Mouse (Mus musculus): Measurements from ENCODE around the gene Insyn1. TPM values are rescaled to one million over a fixed set of nuclear protein-coding genes. Genes with fewer than 3 reads are reported as not detected.

Insyn1 gene
- polyA plus RNA-seq, 1 experiment from 2014 or later = 1.8 TPM

- no peak overlapping the region for H3K27ac ChIP-seq (ENCODE audit: low read length)
- WGBS = 78% methylated on average over 11 of the region's 11 CpGs
- peaks cover 7% of the 10 kb centered on the region; the same call in 1 of the 2 replicates for H3K4me1 ChIP-seq (ENCODE audit: control insufficient read depth, insufficient read depth, low read length)
These were observed 58.4 kb downstream of the Insyn1 start for GRCm38 (mm10) chr9:58546630-58547360.

GRCm38 (mm10) chr9:58548897-58549296 is 60.5 kb downstream of the Insyn1 start:
- Histone ChIP-seq H3K4me3 (ENCODE audit: low read depth, low read length) (no peak overlapping the region), H3K4me2 (replicated peaks; ENCODE audit: low read depth, low read length) (no peak overlapping the region), H3K27ac (ENCODE audit: low read length) (no peak overlapping the region), H3K4me1 (ENCODE audit: control insufficient read depth, insufficient read depth, low read length) (peaks cover 14% of the 10 kb centered on the region), H3K9me3 (ENCODE audit: control insufficient read depth, low read depth, low read length) (no peaks in the 10 kb centered on the region), H3K27me3 (ENCODE audit: control insufficient read depth, insufficient read depth, low read length) (no peaks in the 10 kb centered on the region), H3K9ac (replicated peaks; ENCODE audit: low read depth, low read length) (no peak overlapping the region), H3K36me3 (ENCODE audit: control insufficient read depth, insufficient read depth, low read length) (no peaks in the 10 kb centered on the region)
- ATAC-seq (ENCODE audit: insufficient number of reproducible peaks, insufficient read depth, low FRiP score, low read depth) = no peak
- 60% methylated on average over 4 of the region's 4 CpGs for WGBS

More at GRCm38 (mm10) chr9:58546630-58547360, 58.4 kb downstream of the Insyn1 start:
- no peak overlapping the region for H3K4me2 ChIP-seq (replicated peaks; ENCODE audit: low read depth, low read length)
- H3K36me3 ChIP-seq (ENCODE audit: control insufficient read depth, insufficient read depth, low read length) = no peaks in the 10 kb centered on the region
- no peaks in the 10 kb centered on the region for H3K9me3 ChIP-seq (ENCODE audit: control insufficient read depth, low read depth, low read length)
- no peak for ATAC-seq (ENCODE audit: insufficient number of reproducible peaks, insufficient read depth, low FRiP score, low read depth)
- no peak overlapping the region for H3K4me3 ChIP-seq (ENCODE audit: low read depth, low read length)
- H3K9ac ChIP-seq (replicated peaks; ENCODE audit: low read depth, low read length) = no peak overlapping the region
- H3K27me3 ChIP-seq (ENCODE audit: control insufficient read depth, insufficient read depth, low read length) = no peaks in the 10 kb centered on the region

Other genes starting within 250 kb of the Insyn1 start
- 15.0 and 17.2 TPM in 2 replicates for gene Pml, start 238.8 kb upstream of the Insyn1 start, polyA plus RNA-seq (2014; fragmentation: Nextera tagmentation; extraction: Ambion mirVana)
- gene Stoml1, start 235.4 kb upstream of the Insyn1 start, polyA plus RNA-seq (2014; fragmentation: Nextera tagmentation; extraction: Ambion mirVana) = 27.0 and 30.3 TPM in 2 replicates
- gene Loxl1, start 175.4 kb upstream of the Insyn1 start, polyA plus RNA-seq (2014; fragmentation: Nextera tagmentation; extraction: Ambion mirVana) = 32.2 and 38.5 TPM in 2 replicates
- not detected in 2 replicates for gene Tbc1d21, start 118.1 kb upstream of the Insyn1 start, polyA plus RNA-seq (2014; fragmentation: Nextera tagmentation; extraction: Ambion mirVana)
- gene Cd276, start 66.8 kb downstream of the Insyn1 start, polyA plus RNA-seq (2014; fragmentation: Nextera tagmentation; extraction: Ambion mirVana) = 43.0 and 45.7 TPM in 2 replicates
- 152 and 154 TPM in 2 replicates for gene Nptn, start 93.6 kb downstream of the Insyn1 start, polyA plus RNA-seq (2014; fragmentation: Nextera tagmentation; extraction: Ambion mirVana)